Mouse (Mus musculus) cerebellum, adult 11-12 months (tissue): Measurements from ENCODE around the gene Nod2.

ENCODE experiments used
- DNase-seq: peaks from one replicate; pipeline ENCODE4 v3.0.0; 2022

Nod2 gene

DNA sequence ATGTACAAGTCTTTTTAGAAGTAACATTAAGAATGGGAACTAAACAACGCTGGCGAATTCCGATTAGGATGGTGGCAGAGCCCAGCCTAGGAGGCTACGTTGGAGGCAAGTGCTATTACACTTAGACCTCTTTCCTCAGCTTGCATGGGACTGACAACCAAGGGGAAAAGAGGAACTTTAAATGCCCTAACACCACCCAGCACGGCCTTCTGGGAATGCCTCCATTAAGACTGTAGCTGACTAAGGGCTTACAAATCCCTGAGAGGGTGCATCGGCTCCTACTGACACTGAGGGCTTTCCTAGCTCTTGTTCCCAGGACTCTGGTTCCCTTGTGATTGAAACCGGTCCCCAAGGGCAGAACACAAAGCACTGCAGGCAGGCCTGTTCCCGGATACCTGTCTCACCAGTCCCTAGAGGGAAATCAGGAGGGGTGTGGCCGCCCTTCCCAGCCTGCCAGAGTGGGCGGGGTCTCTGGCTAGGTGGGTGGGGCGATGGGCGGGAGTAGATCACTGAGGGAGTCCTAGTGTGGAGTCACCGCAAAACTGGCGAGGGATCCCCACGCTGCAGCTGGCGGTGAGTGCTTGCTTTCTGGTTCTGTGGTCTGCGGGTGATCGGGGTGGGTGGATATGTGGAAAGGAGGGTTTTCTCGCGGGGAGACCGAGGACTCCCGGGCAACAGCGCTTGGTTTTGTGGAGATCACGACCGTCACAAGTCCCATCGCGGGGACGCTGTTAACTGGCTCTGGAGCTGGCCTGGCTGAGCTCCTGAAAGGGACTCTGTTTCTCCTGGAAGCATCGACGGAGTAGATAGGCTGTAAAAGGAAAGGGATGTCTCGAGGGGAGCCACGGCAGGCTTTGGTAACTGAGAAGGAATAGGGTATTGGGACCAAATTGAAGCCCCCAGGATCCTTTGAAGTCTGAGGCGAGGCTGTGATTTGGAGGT is at the start of gene Nod2:
Nod2 (plus strand) TSS at position 479 of the 942 bp plus-strand sequence.
- peak; percentile 32 for DNase-seq

DNA sequence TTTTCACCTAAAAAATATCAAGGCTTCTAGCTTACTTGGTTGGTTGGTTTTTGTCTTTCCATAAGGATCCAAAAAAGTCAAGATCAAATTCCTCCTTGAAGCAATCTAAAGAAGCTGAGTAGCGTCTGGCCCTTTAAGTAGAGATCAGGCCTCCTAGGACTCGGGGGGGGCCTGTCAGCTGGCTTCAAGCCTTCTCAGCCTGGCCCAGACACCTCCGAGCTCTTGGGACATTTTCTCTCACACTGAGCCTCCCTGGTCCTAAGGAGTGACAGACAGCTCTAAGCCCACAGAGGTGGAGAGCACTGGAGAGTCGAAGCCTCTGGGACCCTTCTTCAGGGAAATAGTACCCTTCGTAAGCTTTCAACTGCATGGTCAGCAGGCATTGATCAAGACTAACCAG is 48.5 kb upstream of the Nod2 start:
- DNase-seq: no peak

DNA sequence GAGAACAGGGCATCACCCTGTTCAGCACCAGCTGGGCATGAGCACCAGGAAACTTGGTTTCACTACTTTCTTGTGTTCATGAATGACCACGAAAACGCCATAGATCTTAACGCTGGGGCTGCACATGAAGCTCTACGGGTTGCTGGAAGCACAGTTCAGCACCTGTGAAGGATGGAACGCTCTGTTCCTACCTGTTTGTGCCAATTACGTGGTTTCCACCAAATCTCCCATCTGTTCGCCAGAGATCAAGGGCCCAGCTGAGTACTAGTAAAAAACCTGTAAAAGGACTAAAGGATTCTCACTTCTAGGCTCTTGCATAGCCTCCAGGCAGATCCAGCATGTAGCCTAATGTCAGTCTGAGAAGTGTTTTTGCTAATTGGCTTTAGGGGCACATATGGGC is 47.6 kb upstream of the Nod2 start:
- DNase-seq: peak; percentile 69

DNA sequence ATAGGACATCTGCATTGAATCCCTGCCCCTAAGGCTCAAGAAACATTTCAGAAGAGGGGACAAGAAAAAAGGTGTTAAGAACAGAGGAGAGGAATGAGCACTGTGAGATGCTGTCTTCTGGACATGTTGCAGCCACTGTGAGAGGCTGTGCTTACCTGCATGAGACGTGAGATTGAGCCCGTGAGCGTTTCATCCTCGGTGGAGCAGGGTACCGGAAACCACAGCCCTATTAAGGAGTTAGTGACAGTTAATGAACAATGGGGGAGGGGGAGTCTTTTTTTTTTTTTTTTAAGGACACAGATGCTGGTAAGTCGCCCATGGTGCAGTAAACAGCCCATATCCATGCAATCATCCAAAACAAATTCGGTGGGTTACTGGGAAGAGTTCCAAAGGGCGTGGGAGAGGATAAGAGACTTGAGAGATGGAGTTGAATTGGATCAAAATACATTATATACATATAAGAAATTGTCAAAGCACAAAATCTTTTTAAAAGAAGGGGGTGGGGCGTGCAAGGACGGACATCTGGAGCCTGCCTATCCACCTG is 43.6 kb upstream of the Nod2 start:
- no peak for DNase-seq

DNA sequence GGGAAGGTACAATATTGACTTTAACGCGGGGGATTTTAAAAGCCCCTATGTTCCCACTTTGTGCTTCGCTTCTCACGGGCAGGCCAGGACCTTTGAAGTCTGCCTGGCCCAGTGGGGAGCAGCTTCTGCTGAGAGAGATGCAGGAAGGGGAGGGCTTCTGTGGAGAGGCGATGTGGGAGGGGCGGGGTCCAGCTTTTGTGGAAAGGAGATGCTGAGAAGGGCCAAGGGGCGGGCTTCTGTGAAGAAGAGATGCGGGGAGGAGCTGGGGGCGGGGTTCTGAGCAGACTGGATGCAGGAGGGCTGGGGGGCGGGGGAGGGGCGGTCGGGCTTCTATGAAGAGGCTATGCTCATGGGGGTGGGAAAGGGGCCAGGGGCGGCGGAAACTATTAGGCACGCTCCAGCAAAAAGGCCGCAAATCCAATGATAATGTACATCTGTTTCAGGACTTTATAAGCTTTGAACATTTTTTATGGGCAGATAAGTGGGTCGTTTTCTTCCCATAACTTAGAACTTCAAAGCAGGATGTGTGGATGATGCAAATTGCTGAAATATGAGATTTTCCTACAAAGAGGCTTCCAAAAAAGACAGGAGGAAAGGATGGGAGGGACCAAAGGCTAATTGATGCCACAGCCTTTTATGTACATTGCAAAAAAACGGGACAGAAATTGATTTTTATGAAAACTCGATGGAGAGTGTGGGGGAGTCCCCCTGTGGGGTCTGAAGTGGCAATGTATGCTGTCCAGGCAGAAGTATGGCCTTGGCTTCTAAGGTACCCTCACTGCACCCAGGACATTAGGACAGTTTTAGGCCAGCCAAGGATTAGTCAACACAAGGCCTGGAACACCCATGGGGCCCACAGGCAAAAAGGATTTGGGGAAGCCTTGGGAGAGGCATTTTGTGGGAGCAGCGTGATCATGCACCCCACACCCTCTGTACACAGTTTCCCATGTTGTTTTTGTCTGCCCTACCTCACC is 42.8 kb upstream of the Nod2 start:
- DNase-seq: no peak

DNA sequence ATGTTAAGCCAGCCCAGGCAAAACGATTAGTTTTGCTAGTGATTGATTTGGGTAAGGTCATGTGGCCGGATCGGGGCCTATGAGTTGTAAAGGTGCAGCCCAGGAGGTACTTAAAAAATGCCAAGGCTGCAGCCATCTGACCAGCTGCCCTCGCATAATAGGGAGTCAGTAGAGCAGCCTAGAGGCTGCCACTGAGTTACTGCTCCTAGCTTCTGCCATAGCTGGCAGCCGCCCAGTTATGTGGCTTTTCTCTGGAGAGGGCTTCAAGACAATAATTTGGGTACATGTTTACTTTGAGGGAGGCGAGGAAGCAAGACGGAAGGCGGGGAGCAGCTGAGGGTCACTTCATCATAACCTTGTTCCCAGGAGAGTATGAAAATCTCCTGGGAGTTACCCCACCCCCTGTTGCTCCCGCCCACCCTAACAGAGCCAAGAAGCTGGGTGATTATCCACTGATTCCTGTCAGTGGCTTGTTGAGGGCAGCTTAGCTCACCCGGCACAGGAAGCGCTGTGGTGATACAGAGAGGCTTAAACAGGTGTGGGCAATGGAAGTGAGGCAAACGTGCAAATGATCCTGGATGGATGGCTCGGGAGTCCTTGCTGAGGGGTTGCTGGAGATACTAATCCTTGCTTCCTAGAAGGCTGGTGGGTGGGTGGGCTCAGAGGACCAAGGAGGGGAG is 41.6 kb upstream of the Nod2 start:
- DNase-seq: no peak

DNA sequence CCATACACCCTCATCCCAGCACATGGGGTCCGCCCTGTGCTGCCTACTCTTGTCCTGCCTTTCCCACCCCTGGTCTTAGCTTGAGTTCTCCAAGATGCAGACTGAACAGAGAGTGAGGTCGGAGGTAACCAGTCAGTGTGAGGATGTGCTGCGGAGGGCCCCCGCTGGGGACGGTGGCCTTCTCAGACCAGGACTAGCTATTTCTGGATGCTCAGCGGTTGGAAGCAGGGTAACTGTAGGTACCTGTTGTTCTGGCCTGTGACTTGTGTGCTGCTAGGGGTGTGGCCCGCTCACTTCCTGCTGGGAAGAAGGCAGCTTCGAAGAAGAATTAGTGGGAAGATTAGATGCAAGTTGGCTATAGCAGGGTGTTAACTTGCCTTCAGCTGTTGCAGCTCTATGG is 38.1 kb upstream of the Nod2 start:
- no peak for DNase-seq

DNA sequence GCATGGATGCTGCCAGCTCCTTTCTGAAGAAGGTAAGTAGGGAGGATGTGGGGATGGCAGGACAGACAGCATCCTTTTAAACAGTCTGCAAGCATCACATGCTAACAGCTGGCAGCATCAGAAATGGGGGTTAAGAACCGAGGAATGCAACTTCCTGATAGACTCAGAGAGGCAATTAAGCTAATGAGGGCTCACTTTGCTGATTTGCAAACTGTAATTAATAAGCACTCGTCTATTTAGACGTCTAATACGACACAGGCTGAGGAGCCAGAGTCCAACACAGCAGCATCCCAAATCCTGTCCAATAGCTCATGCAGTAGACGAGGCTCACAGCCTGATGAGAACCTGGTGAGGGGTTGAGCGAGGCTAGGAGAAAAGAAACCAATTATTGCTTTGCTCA is 36.8 kb upstream of the Nod2 start:
- DNase-seq: no peak

DNA sequence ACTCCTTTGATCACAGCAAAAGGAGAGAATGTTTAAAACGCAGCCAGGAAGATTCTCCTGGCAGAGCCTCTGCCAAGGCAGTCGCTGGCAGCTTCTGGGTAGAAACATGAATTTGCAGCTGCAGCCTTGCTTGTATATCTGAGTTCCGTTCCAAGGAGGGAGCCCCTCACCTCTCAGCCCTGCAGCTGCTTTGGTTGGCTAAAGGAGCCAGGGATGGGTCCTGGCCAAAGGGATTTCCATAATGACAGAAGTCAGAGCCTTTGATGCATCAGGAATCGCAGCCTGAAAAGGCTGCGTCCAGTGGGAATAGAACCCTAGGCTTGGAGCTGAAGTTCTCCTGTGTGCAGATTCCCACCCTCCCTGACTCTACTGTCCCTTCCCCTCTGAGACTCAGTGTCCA is 32.1 kb upstream of the Nod2 start:
- no peak for DNase-seq

DNA sequence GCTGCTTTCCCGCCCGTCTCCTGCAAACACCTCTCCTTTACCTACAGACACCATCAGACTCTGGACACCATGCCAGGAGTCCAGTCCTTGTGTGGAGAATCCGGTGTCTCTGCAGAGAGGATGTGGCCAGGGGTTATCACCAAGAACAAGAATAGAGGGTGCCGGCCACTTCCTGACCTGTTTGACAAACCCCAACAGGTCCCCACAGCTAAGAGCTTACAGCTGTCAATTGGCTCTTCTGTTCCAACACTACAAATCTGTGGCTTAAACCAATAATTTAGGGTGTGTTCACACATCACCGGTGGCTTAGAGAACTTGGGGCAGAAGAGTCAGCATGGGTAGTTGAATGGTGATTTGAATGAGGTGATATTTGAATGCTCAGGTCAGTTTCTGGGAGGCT is 28.5 kb upstream of the Nod2 start:
- no peak for DNase-seq

DNA sequence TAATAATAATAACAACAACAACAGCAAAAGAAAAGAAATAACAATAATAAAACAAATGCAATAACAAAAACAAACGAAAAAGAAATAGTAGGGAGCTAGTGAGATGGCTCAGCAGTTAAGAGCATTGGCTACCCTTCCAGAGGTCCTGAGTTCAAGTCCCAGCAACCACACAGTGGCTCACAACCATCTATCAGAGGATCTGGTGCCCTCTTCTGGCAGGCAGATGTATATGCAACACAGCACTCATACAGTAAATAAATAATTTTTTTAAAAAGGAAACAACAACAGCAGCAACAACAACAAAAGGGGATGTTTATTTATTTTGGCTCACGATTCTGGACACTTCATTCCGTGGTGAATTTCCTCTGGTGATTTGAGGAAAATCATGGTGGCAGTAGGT is 27.6 kb upstream of the Nod2 start:
- DNase-seq: no peak

DNA sequence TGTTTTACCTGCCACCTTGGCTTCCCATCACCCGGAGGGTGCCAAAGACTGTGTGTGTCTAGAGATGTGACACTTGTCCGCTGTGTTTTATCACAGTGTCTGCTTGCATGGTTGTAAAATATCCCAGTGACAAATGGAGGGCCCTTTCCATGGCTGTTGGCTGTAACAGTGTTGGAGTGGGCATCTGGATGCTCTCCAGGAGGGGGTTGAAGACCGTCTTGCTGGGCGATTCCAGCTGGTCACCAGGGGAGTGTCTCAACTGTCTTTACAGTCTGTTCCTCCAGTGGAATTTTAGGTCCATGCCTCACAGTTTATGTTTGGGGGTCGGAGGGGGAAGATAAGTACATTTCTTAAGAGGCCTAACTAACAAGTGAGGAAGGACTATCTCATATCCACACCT is 26.2 kb upstream of the Nod2 start:
- no peak for DNase-seq

DNA sequence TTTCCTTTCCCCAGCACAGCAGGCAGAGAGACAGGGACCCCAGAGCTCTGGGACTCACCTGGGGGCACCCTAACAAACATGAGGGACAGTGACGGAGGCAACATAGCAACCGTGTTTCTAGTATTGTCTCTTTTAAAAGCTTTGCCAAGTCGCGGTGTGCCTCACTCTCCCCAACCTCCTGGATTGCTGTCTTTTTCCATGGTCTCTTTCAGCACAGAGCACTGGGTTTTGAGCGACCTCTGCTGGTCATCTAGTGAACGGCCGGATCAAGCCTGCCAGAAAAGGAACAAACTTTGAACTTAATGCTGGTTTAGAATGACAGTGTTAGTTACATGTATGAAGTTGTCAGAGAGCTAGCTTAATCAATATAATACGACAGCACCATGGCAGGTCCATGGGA is 25.7 kb upstream of the Nod2 start:
- DNase-seq: peak; percentile 76

DNA sequence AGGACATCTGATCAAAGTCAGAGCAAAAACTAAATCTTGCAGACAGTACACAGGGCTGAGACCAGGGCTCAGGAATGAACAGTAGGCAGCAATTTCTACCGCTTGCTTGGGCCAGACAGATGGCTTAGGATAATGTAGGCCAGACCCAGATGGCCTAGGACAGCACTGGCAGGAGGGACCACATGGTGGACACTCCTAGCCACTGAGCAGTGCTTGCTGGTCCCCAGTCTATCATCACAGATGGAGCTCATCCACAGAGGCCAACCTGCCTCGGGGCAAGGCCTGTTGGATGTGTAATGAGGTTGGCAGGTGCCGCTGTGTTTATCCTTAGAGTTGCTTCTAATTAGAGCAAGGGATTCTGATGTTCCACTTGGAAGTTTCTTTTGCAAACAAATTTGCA is 23.8 kb upstream of the Nod2 start:
- DNase-seq: peak; percentile 92

DNA sequence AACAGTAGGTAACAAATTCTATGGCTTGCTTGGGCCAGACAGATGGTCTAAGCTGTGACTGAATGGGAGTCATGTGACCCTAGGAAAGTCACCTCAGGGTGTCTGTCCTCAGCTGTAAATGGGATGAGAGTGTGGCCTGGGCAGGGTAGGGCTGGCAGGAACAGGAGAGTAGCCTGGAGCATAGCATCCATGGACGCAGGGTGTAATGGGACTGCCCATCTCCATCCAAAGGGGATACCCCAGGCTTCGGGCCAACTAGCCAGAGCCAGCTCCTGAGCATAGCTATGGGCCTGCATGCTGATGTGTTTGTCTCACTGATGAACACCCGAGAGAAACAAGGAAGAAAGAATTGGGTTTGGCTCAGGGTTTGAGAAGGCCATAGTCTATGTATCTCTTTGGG is 22.8 kb upstream of the Nod2 start:
- DNase-seq: peak; percentile 64

DNA sequence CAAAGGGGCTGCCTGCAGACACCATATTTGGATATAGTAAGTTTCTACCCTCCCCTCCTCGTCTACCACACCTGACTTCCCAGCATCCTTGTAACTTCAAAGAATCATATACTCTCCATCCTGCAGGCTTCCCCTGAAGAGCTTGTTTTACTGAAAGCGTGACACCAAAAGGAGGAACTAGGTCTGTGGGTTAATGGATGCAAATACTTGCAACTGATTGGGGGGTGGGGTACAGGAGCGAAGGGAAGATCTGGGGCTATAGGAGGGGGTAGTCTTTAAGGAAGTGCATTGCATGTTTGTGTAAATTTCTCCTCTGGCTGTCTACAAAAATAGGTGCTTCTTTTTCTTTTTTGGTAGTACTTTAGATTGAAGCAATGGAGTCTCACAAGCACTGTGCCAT is 20.7 kb upstream of the Nod2 start:
- DNase-seq: no peak

DNA sequence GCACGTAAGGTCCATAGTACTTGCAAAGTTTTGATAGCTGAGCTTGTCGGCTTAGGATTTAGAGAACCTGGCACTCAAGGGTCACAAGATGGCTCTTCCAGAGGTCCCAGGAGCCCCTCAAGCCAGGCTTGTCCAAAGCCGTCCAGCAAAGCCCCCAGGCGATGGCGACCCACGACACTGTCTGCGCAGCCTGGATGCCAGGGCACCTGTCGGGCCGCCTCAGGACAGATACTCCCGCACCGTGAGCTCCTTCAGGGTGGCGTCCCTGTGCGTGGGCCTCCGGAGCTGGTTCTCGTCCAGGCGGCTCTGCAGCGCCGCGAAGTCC is 20.2 kb upstream of the Nod2 start:
- DNase-seq: no peak

DNA sequence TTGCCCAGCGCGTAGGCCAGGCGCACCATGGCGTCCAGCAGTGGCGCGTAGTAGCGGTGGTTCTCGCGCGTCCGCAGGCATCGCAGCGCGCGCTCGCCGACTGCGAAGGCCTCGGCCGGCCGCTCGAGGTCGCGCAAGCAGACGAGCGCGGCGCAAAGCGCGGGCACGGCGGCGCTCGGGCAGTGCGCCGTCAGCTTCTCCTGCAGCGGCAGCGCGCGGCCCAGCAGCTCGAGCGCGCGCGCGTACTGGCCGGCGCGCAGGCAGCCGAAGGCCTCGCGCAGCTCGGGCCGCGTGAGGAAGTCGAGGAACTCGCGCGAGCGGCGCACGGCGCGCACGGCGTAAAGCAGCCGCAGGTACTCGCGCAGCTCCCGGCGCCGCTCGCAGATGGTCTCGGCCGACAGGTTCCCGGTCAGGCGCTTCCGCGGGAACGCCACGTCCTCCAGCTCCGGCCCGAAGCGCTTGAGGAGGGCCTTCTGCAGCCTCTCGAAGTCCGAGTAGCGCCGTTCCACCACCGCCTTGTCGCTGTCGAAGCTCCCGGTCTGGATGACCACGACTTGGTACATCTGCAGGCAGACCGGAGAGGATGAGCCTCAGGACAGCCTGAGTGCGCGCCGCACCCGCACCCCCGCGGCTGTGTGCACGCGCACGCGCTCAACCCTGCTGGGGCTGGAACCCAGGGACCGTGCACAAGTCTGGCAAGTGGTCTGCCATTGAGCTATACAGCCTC is 19.7 kb upstream of the Nod2 start:
- peak; percentile 88 for DNase-seq

DNA sequence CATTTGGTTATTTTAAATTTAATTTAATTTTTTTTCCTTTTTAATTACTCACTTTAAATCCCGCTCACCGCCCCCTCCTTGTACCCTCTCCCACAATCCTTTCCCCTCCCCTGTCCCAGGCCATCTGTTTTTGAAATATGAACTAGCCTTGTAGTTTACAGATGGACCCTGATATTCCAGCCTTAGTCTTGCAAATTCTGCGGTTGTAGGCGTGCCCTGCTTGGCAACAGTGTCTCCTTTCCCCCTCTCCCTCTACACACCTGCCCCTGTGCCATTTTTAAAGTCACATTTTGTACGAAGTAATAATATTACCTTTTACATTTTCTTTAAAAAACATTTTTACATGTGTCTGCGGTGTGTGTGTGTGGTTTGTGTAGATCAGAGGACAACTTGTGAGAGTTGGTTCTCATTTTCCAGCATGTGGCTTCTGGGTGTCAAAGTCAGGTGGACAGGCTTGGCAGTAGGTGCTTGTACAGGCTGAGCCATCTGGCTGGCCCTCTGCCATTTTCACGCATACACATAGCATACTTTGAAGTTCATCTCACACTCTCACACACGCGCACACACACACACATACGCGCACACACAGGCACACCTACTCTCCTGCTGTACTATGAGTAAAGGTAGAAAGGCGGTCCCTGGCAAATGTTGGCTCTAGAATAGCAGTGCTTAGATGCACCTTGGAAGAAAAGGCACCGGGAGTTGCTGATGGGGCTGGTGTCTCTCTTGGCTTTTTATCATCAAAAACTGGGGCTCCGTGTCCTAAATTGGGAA is 18.9 kb upstream of the Nod2 start:
- peak; percentile 74 for DNase-seq

DNA sequence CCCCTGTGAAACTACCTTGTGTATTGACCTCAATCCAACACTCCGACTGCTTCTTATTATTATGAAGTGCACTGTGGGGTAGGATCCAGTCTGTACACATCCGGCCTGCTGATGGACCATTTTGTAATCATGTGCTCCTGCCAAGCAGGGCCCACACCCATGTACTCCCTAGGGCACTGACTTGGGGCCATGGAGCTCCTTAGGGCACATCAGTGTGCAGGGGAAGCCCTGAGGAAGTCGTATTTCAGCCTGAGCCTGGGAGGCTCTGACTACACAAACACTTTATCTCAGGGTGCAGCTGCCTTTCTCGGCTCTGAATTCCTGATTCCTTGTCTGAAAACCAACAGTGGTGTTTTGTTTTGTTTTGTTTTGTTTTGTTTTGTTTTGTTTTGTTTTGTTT is 16.9 kb upstream of the Nod2 start:
- DNase-seq: no peak

DNA sequence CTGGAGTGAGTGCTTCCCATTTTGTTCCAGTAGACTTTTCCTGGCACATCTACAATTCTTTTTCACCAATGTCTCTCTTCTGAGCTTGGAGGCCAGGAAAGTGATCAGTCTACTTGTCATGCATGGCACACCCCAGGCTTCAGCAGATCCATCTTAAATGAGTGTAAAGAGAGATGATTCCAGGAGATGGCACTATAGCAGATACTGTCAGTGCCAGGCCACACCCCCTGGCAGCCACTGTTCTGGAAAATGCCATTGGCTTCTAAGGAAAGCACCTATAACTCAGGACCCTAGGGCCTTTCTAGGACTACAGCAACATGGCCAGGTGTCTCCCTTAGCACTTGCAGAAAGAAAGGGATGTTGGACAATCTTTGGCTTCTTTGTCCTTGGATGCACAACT is 16.0 kb upstream of the Nod2 start:
- peak; percentile 42 for DNase-seq

DNA sequence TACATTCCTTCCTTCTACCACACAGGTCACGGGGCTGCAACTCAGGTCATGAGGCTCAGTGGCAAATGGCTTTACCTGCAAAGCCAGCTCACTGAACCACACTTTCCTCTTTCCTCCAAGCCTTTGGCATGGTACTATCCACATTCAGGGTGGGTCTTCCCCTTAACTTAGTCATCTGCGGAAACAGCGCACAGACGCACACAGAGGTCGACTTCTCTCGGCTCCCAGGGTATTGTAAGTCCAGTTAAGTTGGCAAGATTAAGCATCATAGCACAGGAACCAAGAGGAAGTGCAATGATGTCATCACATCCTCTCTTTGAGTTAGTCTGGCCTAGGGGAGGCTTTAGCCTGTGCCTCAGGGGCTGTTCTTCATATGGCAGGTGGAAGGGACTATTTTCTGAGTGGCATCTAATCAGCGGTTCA is 13.8 kb upstream of the Nod2 start:
- DNase-seq: no peak
